Mouse (Mus musculus) liver, embryonic 14.5 days (tissue): Measurements from ENCODE around the gene Scrt2. TPM values are rescaled to one million over a fixed set of nuclear protein-coding genes. Genes with fewer than 3 reads are reported as not detected.

Experiments used
- ATAC-seq: fragments of 200-750 bp; cut with Nextera tagmentation; 2 replicates; pipeline ENCODE4 v1.8.0; 2017; ENCODE audit warnings: moderate number of reproducible peaks, mild to moderate bottlenecking, moderate library complexity; ENCODE audit not compliant: insufficient read depth
- DNase-seq, 3 experiments: peaks; one replicate each; pipeline ENCODE4 v3.0.0-alpha.2; 2012 to 2013; ENCODE audit warnings: low read depth in 3 of 3, low spot score in 3 of 3
- H3K27ac ChIP-seq: fragments of 300-500 bp; sonication (generic); 2 replicates; pipeline ENCODE4 v1.5.1; 2014; ENCODE audit warnings: moderate library complexity, mild to moderate bottlenecking, control low read depth, inconsistent platforms
- H3K27me3 ChIP-seq: fragments of 300-500 bp; sonication (generic); 2 replicates; pipeline ENCODE4 v1.6.1; 2014; ENCODE audit warnings: mild to moderate bottlenecking, low read length, moderate library complexity; ENCODE audit not compliant: control insufficient read depth, insufficient read depth
- H3K36me3 ChIP-seq: fragments of 300-500 bp; sonication (generic); replicated peaks from 2 replicates; pipeline ENCODE4 v1.6.1; 2014; ENCODE audit warnings: low read depth; ENCODE audit not compliant: control insufficient read depth, insufficient read depth
- H3K4me1 ChIP-seq, 2 experiments: fragments of 200-500 bp in 1 of 2; fragments of 300-500 bp in 1 of 2; sonication (generic) in 1 of 2; replicated peaks; 2 replicates each; pipeline ENCODE4 v1.6.1; 2012 to 2014; ENCODE audit warnings: antibody characterized with exemption in 1 of 2, inconsistent platforms in 1 of 2, low read length in 1 of 2; ENCODE audit not compliant: control insufficient read depth in 2 of 2, insufficient read depth in 2 of 2
- H3K4me2 ChIP-seq: fragments of 300-500 bp; sonication (generic); 2 replicates; pipeline ENCODE4 v1.6.1; 2014; ENCODE audit warnings: low read depth, mild to moderate bottlenecking, control low read depth, moderate library complexity
- H3K4me3 ChIP-seq, 2 experiments: fragments of 200-500 bp in 1 of 2; fragments of 300-500 bp in 1 of 2; sonication (generic) in 1 of 2; 2 replicates each; pipeline ENCODE4 v1.5.1; 2012 to 2014; ENCODE audit warnings: low read depth in 2 of 2, low read length in 2 of 2, mild to moderate bottlenecking in 2 of 2, control low read depth in 1 of 2, inconsistent platforms in 1 of 2, moderate library complexity in 1 of 2; ENCODE audit not compliant: insufficient read depth in 1 of 2
- H3K9ac ChIP-seq: fragments of 300-500 bp; sonication (generic); replicated peaks from 2 replicates; pipeline ENCODE4 v1.6.1; 2014; ENCODE audit warnings: mild to moderate bottlenecking, control low read depth, moderate library complexity
- H3K9me3 ChIP-seq: fragments of 300-500 bp; sonication (generic); 2 replicates; pipeline ENCODE4 v1.6.1; 2016; ENCODE audit warnings: low read length, mixed read lengths; ENCODE audit not compliant: control insufficient read depth
- CTCF ChIP-seq: IDR thresholded peaks from 2 replicates; pipeline ENCODE4 v1.5.1; 2016; ENCODE audit warnings: antibody characterized with exemption, low read depth, control low read depth
- EP300 ChIP-seq: IDR thresholded peaks from 2 replicates; pipeline ENCODE4 v1.6.1; 2016; ENCODE audit warnings: antibody characterized with exemption, low read depth
- WGBS: fragments of 180-500 bp; shearing (Covaris S2); extraction: QIAGEN DNeasy Blood & Tissue Kit; methylation state at CpG from one replicate; pipeline ENCODE4 v1.1.7; 2014; ENCODE audit not compliant: insufficient replicate concordance; 5-methylcytosine and 5-hydroxymethylcytosine counted together
- polyA plus RNA-seq, 2 experiments: library from polyadenylated mRNA; depleted of rRNA in 1 of 2; stranded (reverse) in 1 of 2; unstranded in 1 of 2; fragments of >200 nt; fragmentation: Nextera tagmentation in 1 of 2; extraction: Ambion mirVana in 1 of 2; gene quantifications; 2 replicates each; pipeline versions ENCODE4 v1.2.1 to v1.2.3; 2012 to 2014

The Scrt2 gene
- polyA plus RNA-seq, 2 experiments, result 0.01 TPM; not detected in 1

- TF ChIP-seq EP300 (no peak), CTCF (no peak)
- H3K27ac ChIP-seq, result no peak overlapping the region
- H3K4me2 ChIP-seq, result no peak overlapping the region
- H3K9me3 ChIP-seq, result no peaks in the 10 kb centered on the region
- H3K9ac ChIP-seq, result no peak overlapping the region
- H3K27me3 ChIP-seq, result no peaks in the 10 kb centered on the region
- no peaks in the 10 kb centered on the region for H3K4me1 ChIP-seq
- no peak for ATAC-seq
- no peak overlapping the region for H3K4me3 ChIP-seq
- 59% methylated on average over 2 of the region's 2 CpGs for WGBS
- no peaks in the 10 kb centered on the region for H3K36me3 ChIP-seq
- no peak for DNase-seq
Observed at GRCm38 (mm10) chr2:152069941-152070340, 11.4 kb upstream of the Scrt2 start.

- DNase-seq (no peak), ATAC-seq (no peak)
- 51% methylated on average over 2 of the region's 2 CpGs for WGBS
- no peak overlapping the region for H3K27ac ChIP-seq
- no peaks in the 10 kb centered on the region for H3K4me1 ChIP-seq
- no peaks in the 10 kb centered on the region for H3K36me3 ChIP-seq
- H3K27me3 ChIP-seq, result peaks cover 2% of the 10 kb centered on the region
- no peaks in the 10 kb centered on the region for H3K9me3 ChIP-seq
- no peak overlapping the region for H3K4me2 ChIP-seq
- no peak overlapping the region for H3K9ac ChIP-seq
- TF ChIP-seq EP300 (no peak), CTCF (no peak)
- H3K4me3 ChIP-seq, result no peak overlapping the region
Observed at GRCm38 (mm10) chr2:152074521-152074920, 6.8 kb upstream of the Scrt2 start.

GRCm38 (mm10) chr2:152075294-152075889, 5.9 kb upstream of the Scrt2 start:
- Histone ChIP-seq H3K27ac (no peak overlapping the region), H3K4me3 (no peak overlapping the region), H3K4me2 (no peak overlapping the region), H3K9ac (no peak overlapping the region), H3K4me1 (no peaks in the 10 kb centered on the region), H3K9me3 (no peaks in the 10 kb centered on the region), H3K27me3 (peaks cover 10% of the 10 kb centered on the region), H3K36me3 (no peaks in the 10 kb centered on the region)
- 41% methylated on average over 9 of the region's 9 CpGs for WGBS
- ATAC-seq, result no peak
- no peak for TF ChIP-seq EP300
- no peak for TF ChIP-seq CTCF
- DNase-seq, result no peak

GRCm38 (mm10) chr2:152077337-152077736, 4.0 kb upstream of the Scrt2 start:
- H3K27me3 ChIP-seq, result peaks cover 29% of the 10 kb centered on the region
- DNase-seq (no peak), ATAC-seq (no peak)
- no peaks in the 10 kb centered on the region for H3K4me1 ChIP-seq
- H3K4me2 ChIP-seq, result no peak overlapping the region
- no peak for TF ChIP-seq EP300
- TF ChIP-seq CTCF, result no peak
- 56% methylated on average over 3 of the region's 3 CpGs for WGBS
- no peak overlapping the region for H3K27ac ChIP-seq
- no peaks in the 10 kb centered on the region for H3K36me3 ChIP-seq
- no peak overlapping the region for H3K4me3 ChIP-seq
- no peak overlapping the region for H3K9ac ChIP-seq
- H3K9me3 ChIP-seq, result no peaks in the 10 kb centered on the region

GRCm38 (mm10) chr2:152081641-152082448, 516 bp downstream of the Scrt2 start:
- no peaks in the 10 kb centered on the region for H3K9me3 ChIP-seq
- H3K4me2 ChIP-seq, result peak overlapping the region; percentile 24; the same call in 1 of the 2 replicates
- ATAC-seq (peak; percentile 63), DNase-seq (peak in 2 of 3 experiments; percentile 17 to 24)
- H3K27me3 ChIP-seq, result peaks cover 50% of the 10 kb centered on the region
- TF ChIP-seq EP300 (no peak), CTCF (no peak)
- H3K4me1 ChIP-seq, result no peaks in the 10 kb centered on the region
- no peak overlapping the region for H3K4me3 ChIP-seq
- no peak overlapping the region for H3K9ac ChIP-seq
- no peaks in the 10 kb centered on the region for H3K36me3 ChIP-seq
- 1% methylated on average over 66 of the region's 81 CpGs for WGBS
- no peak overlapping the region for H3K27ac ChIP-seq
